Mouse (Mus musculus) erythroblast, embryonic 14.5 days (primary cell): ENCODE results near the gene Mab21l3. TPM values are rescaled to one million over a fixed set of nuclear protein-coding genes. Genes with fewer than 3 reads are reported as not detected.

Experiments used
- H3K27me3 ChIP-seq: 2 replicates; pipeline ENCODE4 v1.6.1; 2012; ENCODE audit warnings: inconsistent platforms; ENCODE audit not compliant: control insufficient read depth
- H3K36me3 ChIP-seq: 2 replicates; pipeline ENCODE4 v1.6.1; 2012; ENCODE audit warnings: mild to moderate bottlenecking, inconsistent platforms; ENCODE audit not compliant: control insufficient read depth
- H3K4me1 ChIP-seq: 2 replicates; pipeline ENCODE4 v1.6.1; 2012; ENCODE audit warnings: inconsistent platforms; ENCODE audit not compliant: control insufficient read depth
- H3K4me3 ChIP-seq: replicated peaks from 2 replicates; pipeline ENCODE3; 2012; ENCODE audit warnings: moderate library complexity, mild to moderate bottlenecking, inconsistent platforms
- H3K9me3 ChIP-seq: 2 replicates; pipeline ENCODE4 v1.6.1; 2012; ENCODE audit warnings: low read length, inconsistent platforms, mixed read lengths; ENCODE audit not compliant: control insufficient read depth
- GATA1 ChIP-seq: IDR thresholded peaks from 2 replicates; pipeline ENCODE4 v1.6.1; 2012; ENCODE audit warnings: low read length, inconsistent platforms, mixed read lengths
- TAL1 ChIP-seq: IDR thresholded peaks from 3 replicates; pipeline ENCODE4 v1.6.1; 2012; ENCODE audit warnings: low read length, inconsistent platforms, mixed read lengths
- polyA plus RNA-seq: library from polyadenylated mRNA; stranded (reverse); fragments of >175 nt; gene quantifications from 2 replicates; pipeline ENCODE4 v1.2.3, GENCODE M21; 2012

The Mab21l3 gene
- polyA plus RNA-seq, 1 experiment = not detected

- TF ChIP-seq TAL1 (no peak), GATA1 (no peak)
- H3K9me3 ChIP-seq = no peaks in the 10 kb centered on the region
- no peaks in the 10 kb centered on the region for H3K27me3 ChIP-seq
- H3K4me3 ChIP-seq = no peak overlapping the region
- peaks cover 3% of the 10 kb centered on the region for H3K4me1 ChIP-seq
- H3K36me3 ChIP-seq = no peaks in the 10 kb centered on the region
Measured at GRCm38 (mm10) chr3:101807646-101808045, 41.1 kb downstream of the Mab21l3 start.

- Histone ChIP-seq H3K9me3 (no peaks in the 10 kb centered on the region), H3K4me3 (no peak overlapping the region), H3K4me1 (peaks cover 3% of the 10 kb centered on the region), H3K27me3 (no peaks in the 10 kb centered on the region), H3K36me3 (no peaks in the 10 kb centered on the region)
- TF ChIP-seq TAL1 (no peak), GATA1 (no peak)
Measured at GRCm38 (mm10) chr3:101806941-101807340, 41.8 kb downstream of the Mab21l3 start.

GRCm38 (mm10) chr3:101806149-101806548 lies 42.6 kb downstream of the Mab21l3 start:
- TF ChIP-seq GATA1 (no peak), TAL1 (no peak)
- no peak overlapping the region for H3K4me3 ChIP-seq

GRCm38 (mm10) chr3:101805562-101806004 lies 43.2 kb downstream of the Mab21l3 start:
- Histone ChIP-seq H3K4me3 (no peak overlapping the region), H3K36me3 (no peaks in the 10 kb centered on the region), H3K4me1 (peaks cover 3% of the 10 kb centered on the region), H3K9me3 (no peaks in the 10 kb centered on the region), H3K27me3 (no peaks in the 10 kb centered on the region)
- TF ChIP-seq GATA1 = no peak
- TF ChIP-seq TAL1 = no peak

More at GRCm38 (mm10) chr3:101806149-101806548, 42.6 kb downstream of the Mab21l3 start:
- peaks cover 3% of the 10 kb centered on the region for H3K4me1 ChIP-seq
- no peaks in the 10 kb centered on the region for H3K36me3 ChIP-seq
- H3K9me3 ChIP-seq = no peaks in the 10 kb centered on the region
- H3K27me3 ChIP-seq = no peaks in the 10 kb centered on the region

GRCm38 (mm10) chr3:101804971-101805561 lies 43.7 kb downstream of the Mab21l3 start:
- Histone ChIP-seq H3K9me3 (no peaks in the 10 kb centered on the region), H3K4me1 (peaks cover 3% of the 10 kb centered on the region), H3K27me3 (no peaks in the 10 kb centered on the region), H3K36me3 (no peaks in the 10 kb centered on the region), H3K4me3 (no peak overlapping the region)
- no peak for TF ChIP-seq TAL1
- no peak for TF ChIP-seq GATA1

GRCm38 (mm10) chr3:101804331-101804730 lies 44.4 kb downstream of the Mab21l3 start:
- TF ChIP-seq TAL1 = no peak
- TF ChIP-seq GATA1 = no peak
- Histone ChIP-seq H3K27me3 (no peaks in the 10 kb centered on the region), H3K4me3 (no peak overlapping the region), H3K9me3 (no peaks in the 10 kb centered on the region), H3K36me3 (no peaks in the 10 kb centered on the region), H3K4me1 (peaks cover 3% of the 10 kb centered on the region)

- no peaks in the 10 kb centered on the region for H3K36me3 ChIP-seq
- no peaks in the 10 kb centered on the region for H3K9me3 ChIP-seq
- no peaks in the 10 kb centered on the region for H3K27me3 ChIP-seq
- H3K4me1 ChIP-seq = peaks cover 3% of the 10 kb centered on the region
- no peak for TF ChIP-seq TAL1
- no peak for TF ChIP-seq GATA1
- H3K4me3 ChIP-seq = no peak overlapping the region
Measured at GRCm38 (mm10) chr3:101803764-101804163, 45.0 kb downstream of the Mab21l3 start.

- Histone ChIP-seq H3K4me1 (peaks cover 3% of the 10 kb centered on the region), H3K9me3 (no peaks in the 10 kb centered on the region), H3K36me3 (no peaks in the 10 kb centered on the region), H3K27me3 (no peaks in the 10 kb centered on the region), H3K4me3 (no peak overlapping the region)
- TF ChIP-seq GATA1 (no peak), TAL1 (no peak)
Measured at GRCm38 (mm10) chr3:101802746-101803145, 46.0 kb downstream of the Mab21l3 start.

- H3K4me1 ChIP-seq = no peaks in the 10 kb centered on the region
- H3K9me3 ChIP-seq = no peaks in the 10 kb centered on the region
- no peaks in the 10 kb centered on the region for H3K36me3 ChIP-seq
- TF ChIP-seq TAL1 = no peak
- no peak for TF ChIP-seq GATA1
- no peak overlapping the region for H3K4me3 ChIP-seq
- no peaks in the 10 kb centered on the region for H3K27me3 ChIP-seq
Measured at GRCm38 (mm10) chr3:101800596-101801018, 48.2 kb downstream of the Mab21l3 start.
